27 mouse cellular contexts compared by ENCODE assay signal in genomic region chr17:82252362-82252761, GRCm38 (mm10).
"Had no signal": no experiment of that assay in that cellular context is flagged by ENCODE, and none has a peak within 500 bp of the region (broad histone marks: within the 10 kb centered on the region; RNA-seq: fewer than 3 reads in every experiment).

No protein-coding gene starts in this region.

- DNase-seq: gastrocnemius, adult 2 months; gastrocnemius, postnatal 10 days; gastrocnemius, postnatal 25 days; heart, adult 18-20 months; heart, postnatal 10 days; heart, postnatal 4 days; kidney, adult 11 months; kidney, adult 2 months; kidney, adult 9 months; kidney, postnatal 14 days; kidney, postnatal 36 days; layer of hippocampus, postnatal 36 days; liver; liver, embryonic 13.5 days had no signal

- H3K4me2 ChIP-seq: heart, embryonic 12.5 days; hindbrain, embryonic 13.5 days; hindbrain, embryonic 15.5 days; kidney, embryonic 15.5 days; limb, embryonic 12.5 days; liver, embryonic 11.5 days; liver, embryonic 13.5 days; liver, embryonic 15.5 days had no signal

- H3K27ac ChIP-seq: gastrocnemius, adult 2 months; heart, embryonic 10.5 days; hindbrain, embryonic 10.5 days; hindbrain, embryonic 13.5 days; hindbrain, embryonic 15.5 days; hindbrain, postnatal 0 days; kidney, embryonic 15.5 days; kidney, postnatal 0 days; limb, embryonic 10.5 days; limb, embryonic 12.5 days; liver, embryonic 13.5 days; liver, embryonic 15.5 days had no signal

- H3K4me3 ChIP-seq: gastrocnemius, adult 2 months; heart, embryonic 10.5 days; heart, embryonic 12.5 days; hindbrain, embryonic 10.5 days; hindbrain, embryonic 13.5 days; hindbrain, embryonic 15.5 days; kidney, embryonic 15.5 days; limb, embryonic 10.5 days; limb, embryonic 12.5 days; liver, embryonic 13.5 days; liver, embryonic 15.5 days had no signal

- H3K36me3 ChIP-seq: heart, embryonic 10.5 days; heart, embryonic 12.5 days; hindbrain, embryonic 10.5 days; hindbrain, embryonic 13.5 days; hindbrain, embryonic 15.5 days; kidney, embryonic 15.5 days; limb, embryonic 10.5 days; limb, embryonic 12.5 days; liver, embryonic 13.5 days; liver, embryonic 15.5 days had no signal

- H3K9me3 ChIP-seq: heart, embryonic 10.5 days; heart, embryonic 12.5 days; hindbrain, embryonic 10.5 days; hindbrain, embryonic 13.5 days; hindbrain, embryonic 15.5 days; kidney, embryonic 15.5 days; limb, embryonic 10.5 days; limb, embryonic 12.5 days; liver, embryonic 13.5 days; liver, embryonic 15.5 days had no signal

- ATAC-seq: hindbrain, postnatal 0 days; intestine, embryonic 16.5 days had no signal

- H3K9ac ChIP-seq: heart, embryonic 12.5 days; hindbrain, embryonic 13.5 days; hindbrain, embryonic 15.5 days; kidney, embryonic 15.5 days; limb, embryonic 12.5 days; liver, embryonic 13.5 days; liver, embryonic 15.5 days had no signal

- H3K27me3 ChIP-seq: heart, embryonic 12.5 days; hindbrain, embryonic 13.5 days; hindbrain, embryonic 15.5 days; kidney, embryonic 15.5 days; limb, embryonic 12.5 days; liver, embryonic 13.5 days; liver, embryonic 15.5 days had no signal

- H3K4me1 ChIP-seq: heart, embryonic 10.5 days; heart, embryonic 12.5 days; hindbrain, embryonic 10.5 days; hindbrain, embryonic 13.5 days; hindbrain, embryonic 15.5 days; kidney, embryonic 15.5 days; limb, embryonic 10.5 days; limb, embryonic 12.5 days; liver, embryonic 13.5 days; liver, embryonic 15.5 days had no signal
